Mouse (Mus musculus) liver, embryonic 14.5 days (tissue): ENCODE measurements at regions not wholly inside any gene's neighbourhood (a gene's known extent, or its start where the extent isn't known, plus 50 kb on each side); places are given as distances from the start of the nearest gene placed in this dataset.

Source experiments
- CTCF ChIP-seq: IDR thresholded peaks from 2 replicates; pipeline ENCODE4 v1.5.1; 2016; ENCODE audit warnings: antibody characterized with exemption, low read depth, control low read depth
- EP300 ChIP-seq: IDR thresholded peaks from 2 replicates; pipeline ENCODE4 v1.6.1; 2016; ENCODE audit warnings: antibody characterized with exemption, low read depth

DNA sequence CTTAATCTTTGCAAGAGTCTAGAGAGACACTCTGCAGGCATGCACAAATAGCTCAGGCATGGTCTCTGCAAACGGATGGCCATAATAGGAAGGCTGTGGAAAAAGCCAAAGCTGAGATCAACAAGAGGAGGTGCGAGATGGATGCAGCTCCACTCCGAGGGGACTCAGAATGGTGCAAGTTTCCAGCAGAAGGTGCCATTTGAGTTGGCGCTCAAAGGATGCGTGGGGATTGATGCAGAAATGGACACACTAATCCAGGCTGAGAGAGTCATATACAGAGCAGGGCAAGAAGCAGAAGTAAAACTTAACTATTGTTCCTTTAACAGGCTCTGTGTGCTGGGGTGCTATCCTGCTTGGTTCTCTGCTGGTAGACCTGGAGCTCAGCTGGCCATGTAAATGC lies 315.9 kb downstream of the Rnf144a start:
- TF ChIP-seq CTCF (no peak), EP300 (no peak)
